Mouse (Mus musculus): ENCODE measurements around the gene Rora. TPM values are rescaled to one million over a fixed set of nuclear protein-coding genes. Genes with fewer than 3 reads are reported as not detected.
A peak's percentile ranks its signal among the peaks of the same experiment; 100 is the strongest.

The Rora gene
- polyA plus RNA-seq (2015; fragmentation: Nextera tagmentation; extraction: Ambion mirVana) = 7.2 and 12.6 TPM in 2 replicates

DNA sequence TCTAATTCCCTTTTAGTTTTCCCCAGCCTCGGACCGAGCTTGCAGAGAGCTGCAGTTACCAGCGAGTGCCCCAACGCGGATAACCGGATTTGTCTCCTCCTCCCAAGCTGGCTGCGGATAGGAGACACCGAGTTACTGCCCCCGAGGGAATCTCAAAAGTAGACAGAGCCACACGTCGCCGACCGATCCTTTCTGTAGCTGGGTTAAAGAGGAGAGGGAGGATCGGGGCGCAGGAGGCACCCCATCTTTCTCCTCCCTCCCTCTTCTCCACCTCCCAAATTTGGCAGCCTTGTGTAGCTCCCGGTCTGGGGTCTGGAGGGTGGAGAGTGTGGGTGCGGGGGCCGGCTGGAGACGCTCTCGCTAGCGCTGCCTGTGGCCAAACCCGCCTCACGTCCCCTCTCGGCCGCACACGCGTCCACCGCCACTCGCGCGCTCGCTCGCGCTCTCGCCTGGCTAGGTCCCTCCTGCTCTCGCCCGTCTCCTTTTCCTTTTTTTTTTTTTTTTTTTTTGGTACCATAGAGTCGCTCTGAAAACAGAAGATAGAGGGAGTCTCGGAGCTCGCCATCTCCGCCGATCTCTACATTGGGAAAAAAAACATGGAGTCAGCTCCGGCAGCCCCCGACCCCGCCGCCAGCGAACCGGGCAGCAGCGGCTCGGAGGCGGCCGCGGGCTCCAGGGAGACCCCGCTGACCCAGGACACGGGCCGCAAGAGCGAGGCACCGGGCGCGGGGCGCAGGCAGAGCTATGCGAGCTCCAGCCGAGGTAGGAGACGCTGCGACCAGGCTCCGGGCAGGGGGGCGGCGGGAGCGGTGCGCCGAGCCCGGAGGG is at the start of gene Rora:
Gene Rora (plus strand): TSS at position 576 of the 828 bp plus-strand sequence.
- peak within 1 kb of the TSS; percentile 78 for H3K9ac ChIP-seq
- H3K27me3 ChIP-seq = peaks cover 15% of the 10 kb centered on the region
- under 1% methylated on average over 68 of the region's 72 CpGs for WGBS

DNA sequence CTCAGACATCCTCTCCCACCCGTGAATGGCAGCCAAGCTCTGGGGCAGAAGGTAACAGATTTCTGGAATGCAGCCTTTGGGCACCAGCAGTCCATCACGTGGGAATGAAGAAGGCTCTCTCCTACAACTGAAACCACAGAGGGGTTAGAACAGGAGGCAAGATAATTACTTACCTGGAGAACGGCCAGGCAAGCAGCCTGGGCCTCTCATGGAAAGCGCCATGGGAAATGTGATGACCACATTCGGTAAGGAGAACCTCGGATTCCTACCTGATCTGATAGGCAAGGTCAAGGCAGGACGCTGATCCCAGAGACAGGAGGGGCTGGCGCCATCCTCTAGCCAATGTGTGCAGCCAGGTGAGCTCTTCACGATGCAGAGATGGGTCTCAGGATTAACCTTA is 39.6 kb upstream of the Rora start:
- ATAC-seq = no peak
- no peaks in the 10 kb centered on the region for H3K9me3 ChIP-seq (replicated peaks)

More for the DNA sequence above, at the start of gene Rora:
- Histone ChIP-seq H3K36me3 (ENCODE audit: poor library complexity, severe bottlenecking) (no peaks in the 10 kb centered on the region), H3K4me1 (peaks cover 23% of the 10 kb centered on the region), H3K4me2 (peak within 1 kb of the TSS; percentile 94), H3K4me3 (peak within 1 kb of the TSS; percentile 87), H3K27ac (peak within 1 kb of the TSS; percentile 87), H3K9me3 (replicated peaks) (no peaks in the 10 kb centered on the region)
- ATAC-seq = peak; percentile 79

DNA sequence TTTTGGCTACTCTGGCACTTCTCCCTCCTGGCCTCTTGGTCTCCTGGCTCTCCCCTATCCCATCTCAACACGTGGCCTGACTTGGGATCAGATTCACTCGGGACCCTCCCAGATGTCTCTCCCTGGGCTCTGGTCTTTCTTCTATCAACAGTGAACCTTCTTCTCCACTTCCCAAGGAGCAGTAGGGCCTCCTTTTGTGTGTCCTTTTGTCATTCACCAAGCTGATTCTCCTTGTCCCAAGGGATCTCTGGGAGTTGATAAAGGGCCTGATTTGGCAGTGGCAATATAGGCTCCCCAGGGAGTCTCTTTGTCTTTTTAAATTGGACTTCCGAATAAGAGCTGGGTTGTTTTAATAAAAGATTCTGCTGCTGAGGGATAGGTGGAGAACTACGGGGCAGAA is 36.5 kb upstream of the Rora start:
- no peak overlapping the region for H3K4me2 ChIP-seq
- no peaks in the 10 kb centered on the region for H3K36me3 ChIP-seq (ENCODE audit: poor library complexity, severe bottlenecking)
- no peak overlapping the region for H3K9ac ChIP-seq
- H3K4me1 ChIP-seq = no peaks in the 10 kb centered on the region
- 5% methylated on average over 4 of the region's 4 CpGs for WGBS
- H3K27ac ChIP-seq = no peak overlapping the region
- ATAC-seq = no peak
- H3K9me3 ChIP-seq (replicated peaks) = no peaks in the 10 kb centered on the region
- no peak overlapping the region for H3K4me3 ChIP-seq
- H3K27me3 ChIP-seq = no peaks in the 10 kb centered on the region

More for the DNA sequence above, 39.6 kb upstream of the Rora start:
- H3K27me3 ChIP-seq = no peaks in the 10 kb centered on the region
- H3K4me1 ChIP-seq = no peaks in the 10 kb centered on the region
- 90% methylated on average over 9 of the region's 9 CpGs for WGBS
- H3K4me2 ChIP-seq = no peak overlapping the region
- H3K4me3 ChIP-seq = no peak overlapping the region
- H3K36me3 ChIP-seq (ENCODE audit: poor library complexity, severe bottlenecking) = no peaks in the 10 kb centered on the region
- H3K27ac ChIP-seq = no peak overlapping the region
- no peak overlapping the region for H3K9ac ChIP-seq

GRCm38 (mm10) chr9:68620036-68620435 is 33.5 kb upstream of the Rora start:
- H3K27ac ChIP-seq = no peak overlapping the region
- ATAC-seq = no peak
- no peaks in the 10 kb centered on the region for H3K27me3 ChIP-seq
- H3K9ac ChIP-seq = no peak overlapping the region
- no peaks in the 10 kb centered on the region for H3K4me1 ChIP-seq
- no peak overlapping the region for H3K4me3 ChIP-seq
- H3K9me3 ChIP-seq (replicated peaks) = no peaks in the 10 kb centered on the region
- no peaks in the 10 kb centered on the region for H3K36me3 ChIP-seq (ENCODE audit: poor library complexity, severe bottlenecking)
- WGBS = 95% methylated on average over 2 of the region's 2 CpGs
- H3K4me2 ChIP-seq = no peak overlapping the region

- 87% methylated on average over 6 of the region's 6 CpGs for WGBS
- no peaks in the 10 kb centered on the region for H3K9me3 ChIP-seq (replicated peaks)
- no peaks in the 10 kb centered on the region for H3K27me3 ChIP-seq
- H3K27ac ChIP-seq = no peak overlapping the region
- no peak overlapping the region for H3K4me2 ChIP-seq
- ATAC-seq = no peak
- no peak overlapping the region for H3K9ac ChIP-seq
- no peak overlapping the region for H3K4me3 ChIP-seq
- H3K4me1 ChIP-seq = no peaks in the 10 kb centered on the region
- no peaks in the 10 kb centered on the region for H3K36me3 ChIP-seq (ENCODE audit: poor library complexity, severe bottlenecking)
Measured at GRCm38 (mm10) chr9:68620441-68620840, 33.1 kb upstream of the Rora start.

DNA sequence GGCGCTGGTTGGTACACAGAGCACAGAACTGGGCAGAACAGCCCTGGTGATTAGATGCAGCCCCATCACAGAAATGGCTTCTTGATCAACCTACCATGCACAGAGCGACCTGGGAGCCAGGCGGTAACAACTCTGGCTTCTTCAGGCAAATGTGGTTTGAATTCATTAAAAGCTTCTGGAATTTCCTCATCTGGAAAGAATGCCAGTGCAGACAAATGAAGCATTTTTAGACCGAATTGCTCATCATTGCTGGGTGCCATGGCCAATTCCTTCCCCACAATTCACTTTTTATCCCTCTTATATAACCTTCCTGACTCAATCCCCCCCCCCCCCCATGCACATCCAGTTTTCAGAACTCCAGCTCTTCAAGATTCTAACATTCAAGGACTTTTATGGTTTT is 28.6 kb upstream of the Rora start:
- Histone ChIP-seq H3K4me2 (no peak overlapping the region), H3K4me1 (no peaks in the 10 kb centered on the region), H3K4me3 (no peak overlapping the region), H3K27me3 (no peaks in the 10 kb centered on the region), H3K36me3 (ENCODE audit: poor library complexity, severe bottlenecking) (no peaks in the 10 kb centered on the region), H3K27ac (no peak overlapping the region), H3K9me3 (replicated peaks) (no peaks in the 10 kb centered on the region), H3K9ac (no peak overlapping the region)
- ATAC-seq = no peak
- WGBS = 73% methylated on average over 4 of the region's 4 CpGs

- no peaks in the 10 kb centered on the region for H3K9me3 ChIP-seq (replicated peaks)
- 88% methylated on average over 8 of the region's 8 CpGs for WGBS
Measured at GRCm38 (mm10) chr9:68637301-68637700, 16.3 kb upstream of the Rora start.

GRCm38 (mm10) chr9:68641123-68641522 is 12.5 kb upstream of the Rora start:
- WGBS = 72% methylated on average over 3 of the region's 3 CpGs
- Histone ChIP-seq H3K27me3 (no peaks in the 10 kb centered on the region), H3K4me1 (0 out of 2 replicates have a peak, but pooled peaks cover 5% of the 10 kb centered on the region), H3K9me3 (replicated peaks) (no peaks in the 10 kb centered on the region), H3K36me3 (ENCODE audit: poor library complexity, severe bottlenecking) (no peaks in the 10 kb centered on the region), H3K9ac (no peak overlapping the region), H3K4me3 (no peak overlapping the region), H3K27ac (no peak overlapping the region), H3K4me2 (no peak overlapping the region)
- no peak for ATAC-seq

More at GRCm38 (mm10) chr9:68637301-68637700, 16.3 kb upstream of the Rora start:
- Histone ChIP-seq H3K4me3 (no peak overlapping the region), H3K27me3 (no peaks in the 10 kb centered on the region), H3K36me3 (ENCODE audit: poor library complexity, severe bottlenecking) (no peaks in the 10 kb centered on the region), H3K27ac (no peak overlapping the region), H3K4me2 (no peak overlapping the region), H3K9ac (no peak overlapping the region), H3K4me1 (0 out of 2 replicates have a peak, but pooled peaks cover 5% of the 10 kb centered on the region)
- no peak for ATAC-seq

DNA sequence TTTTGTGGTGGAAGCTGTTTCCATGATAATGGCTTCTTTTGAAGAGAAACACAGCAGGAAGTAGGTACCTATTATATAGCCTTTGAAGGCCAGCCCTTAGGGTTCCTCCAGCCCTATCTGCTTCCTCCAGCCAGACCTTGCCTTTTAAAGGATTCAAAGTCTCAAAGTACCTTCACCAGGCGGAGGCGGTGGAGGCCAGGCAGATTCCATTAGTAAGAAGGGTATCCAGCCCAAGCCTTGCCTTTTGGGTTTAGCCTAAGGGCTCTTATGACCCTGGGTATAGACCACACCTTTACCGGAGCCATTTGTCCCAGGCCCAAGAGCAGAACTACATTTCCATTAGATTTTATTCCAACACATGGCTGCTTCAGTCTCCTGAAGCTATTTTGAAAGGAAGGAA is 5.5 kb upstream of the Rora start:
- H3K4me2 ChIP-seq = no peak overlapping the region
- 81% methylated on average over 3 of the region's 3 CpGs for WGBS
- no peaks in the 10 kb centered on the region for H3K9me3 ChIP-seq (replicated peaks)
- no peaks in the 10 kb centered on the region for H3K27me3 ChIP-seq
- no peak overlapping the region for H3K9ac ChIP-seq
- H3K4me3 ChIP-seq = no peak overlapping the region
- H3K4me1 ChIP-seq = no peaks in the 10 kb centered on the region
- no peak for ATAC-seq
- H3K27ac ChIP-seq = no peak overlapping the region
- no peaks in the 10 kb centered on the region for H3K36me3 ChIP-seq (ENCODE audit: poor library complexity, severe bottlenecking)

DNA sequence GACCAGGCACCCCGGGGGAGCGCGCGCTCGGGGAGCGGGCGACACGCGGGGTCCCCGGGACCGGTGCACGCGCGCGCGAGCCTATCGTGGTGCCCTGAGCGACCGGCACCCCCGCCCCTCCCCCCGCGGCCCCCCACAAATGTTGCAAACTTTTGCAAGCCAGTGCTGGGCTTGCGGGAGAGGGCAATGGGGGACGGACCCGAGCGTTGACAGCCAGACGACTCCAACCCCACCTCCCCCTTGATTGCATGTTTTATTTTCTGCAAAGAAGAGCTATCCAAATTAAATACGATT is 400 bp downstream of the Rora start:
- peak overlapping the region; percentile 94 for H3K4me2 ChIP-seq
- H3K4me3 ChIP-seq = peak overlapping the region; percentile 87
- 0% methylated on average over 28 of the region's 28 CpGs for WGBS
- peak overlapping the region; percentile 78 for H3K9ac ChIP-seq
- H3K9me3 ChIP-seq (replicated peaks) = no peaks in the 10 kb centered on the region
- H3K36me3 ChIP-seq (ENCODE audit: poor library complexity, severe bottlenecking) = no peaks in the 10 kb centered on the region
- peak; percentile 52 for ATAC-seq
- peak overlapping the region; percentile 87 for H3K27ac ChIP-seq
- peaks cover 15% of the 10 kb centered on the region for H3K27me3 ChIP-seq
- H3K4me1 ChIP-seq = peaks cover 23% of the 10 kb centered on the region

GRCm38 (mm10) chr9:68654333-68655017 is 889 bp downstream of the Rora start:
- Histone ChIP-seq H3K9ac (peak overlapping the region; percentile 78), H3K27ac (no peak overlapping the region), H3K9me3 (replicated peaks) (no peaks in the 10 kb centered on the region), H3K4me3 (peak overlapping the region; percentile 87), H3K4me2 (peak overlapping the region; percentile 94), H3K4me1 (peaks cover 23% of the 10 kb centered on the region), H3K36me3 (ENCODE audit: poor library complexity, severe bottlenecking) (no peaks in the 10 kb centered on the region), H3K27me3 (peaks cover 15% of the 10 kb centered on the region)
- ATAC-seq = peak; percentile 44
- WGBS = under 1% methylated on average over 43 of the region's 43 CpGs
